Mouse (Mus musculus): ENCODE results near the gene Insm1. TPM values are rescaled to one million over a fixed set of nuclear protein-coding genes. Genes with fewer than 3 reads are reported as not detected.

Insm1 gene
- total RNA-seq (2015), result not detected in 2 replicates
- total RNA-seq (2017), result not detected in 2 replicates

- peak; percentile 27; the same call in 1 of the 2 replicates for ATAC-seq (replicated peaks; ENCODE audit: poor library complexity)
Observed at GRCm38 (mm10) chr2:146221076-146221928, at the start of gene Insm1. Gene Insm1 (plus strand): TSS chr2:146221921.

GRCm38 (mm10) chr2:146172106-146172505, 49.6 kb upstream of the Insm1 start:
- no peak for ATAC-seq (replicated peaks; ENCODE audit: poor library complexity)

- no peak for ATAC-seq (replicated peaks; ENCODE audit: poor library complexity)
Observed at GRCm38 (mm10) chr2:146174173-146174572, 47.5 kb upstream of the Insm1 start.

GRCm38 (mm10) chr2:146178718-146179117, 43.0 kb upstream of the Insm1 start:
- ATAC-seq (replicated peaks; ENCODE audit: poor library complexity), result no peak

- ATAC-seq (replicated peaks; ENCODE audit: poor library complexity), result no peak
Observed at GRCm38 (mm10) chr2:146183830-146184793, 37.6 kb upstream of the Insm1 start.

GRCm38 (mm10) chr2:146196126-146196525, 25.6 kb upstream of the Insm1 start:
- no peak for ATAC-seq (replicated peaks; ENCODE audit: poor library complexity)

GRCm38 (mm10) chr2:146197947-146198346, 23.8 kb upstream of the Insm1 start:
- peak; percentile 95 for ATAC-seq (replicated peaks; ENCODE audit: poor library complexity)

- peak; percentile 51; the same call in 1 of the 2 replicates for ATAC-seq (replicated peaks; ENCODE audit: poor library complexity)
Observed at GRCm38 (mm10) chr2:146210968-146211367, 10.8 kb upstream of the Insm1 start.

- ATAC-seq (replicated peaks; ENCODE audit: poor library complexity), result peak; percentile 88
Observed at GRCm38 (mm10) chr2:146214715-146215114, 7.0 kb upstream of the Insm1 start.

GRCm38 (mm10) chr2:146216111-146217064, 5.3 kb upstream of the Insm1 start:
- no peak for ATAC-seq (replicated peaks; ENCODE audit: poor library complexity)

- peak; percentile 27 for ATAC-seq (replicated peaks; ENCODE audit: poor library complexity)
Observed at GRCm38 (mm10) chr2:146217227-146217980, 4.3 kb upstream of the Insm1 start.

- no peak for ATAC-seq (replicated peaks; ENCODE audit: poor library complexity)
Observed at GRCm38 (mm10) chr2:146218161-146218691, 3.5 kb upstream of the Insm1 start.

- ATAC-seq (replicated peaks; ENCODE audit: poor library complexity), result no peak
Observed at GRCm38 (mm10) chr2:146218881-146219535, 2.7 kb upstream of the Insm1 start.

GRCm38 (mm10) chr2:146219791-146220190, 1.9 kb upstream of the Insm1 start:
- ATAC-seq (replicated peaks; ENCODE audit: poor library complexity), result no peak

GRCm38 (mm10) chr2:146220591-146221075, 1.1 kb upstream of the Insm1 start:
- no peak for ATAC-seq (replicated peaks; ENCODE audit: poor library complexity)

- ATAC-seq (replicated peaks; ENCODE audit: poor library complexity), result no peak
Observed at GRCm38 (mm10) chr2:146221929-146222278, 183 bp downstream of the Insm1 start.

GRCm38 (mm10) chr2:146222279-146223175, 806 bp downstream of the Insm1 start:
- ATAC-seq (replicated peaks; ENCODE audit: poor library complexity), result no peak

Data from megakaryocyte progenitor cell, adult 5-6 weeks (primary cell).